Mouse (Mus musculus) adrenal gland (tissue): ENCODE measurements around the gene Plekhg1.

Experiments used
- intact Hi-C: fragments of 180-260 bp; cut with DNase I; formaldehyde crosslinking; loops from one replicate; pipeline ENCODE4 v1.15.1; 2025

Plekhg1 gene

DNA sequence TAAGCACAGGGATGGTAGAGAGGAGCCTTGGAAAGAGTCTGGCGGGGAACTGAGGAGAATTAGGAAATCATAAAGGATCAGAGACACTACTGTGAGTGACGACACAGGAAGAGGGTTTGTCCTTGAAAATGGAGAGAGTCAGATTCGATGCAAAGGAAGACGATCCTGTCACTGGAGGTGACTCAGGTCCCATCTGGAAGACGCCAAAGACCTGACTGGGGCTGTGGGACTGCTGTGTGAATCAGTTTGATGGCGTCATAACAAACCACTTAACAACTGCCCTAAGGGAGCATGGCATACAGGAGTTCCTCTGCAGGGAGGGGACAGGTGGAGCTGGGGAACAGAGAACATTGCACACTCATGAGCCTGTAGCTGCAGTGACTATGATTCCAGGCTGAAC, 202.1 kb downstream of the Plekhg1 start:
- intact Hi-C loops = loop anchor here (5.0 kb wide), 3 partner anchors 135 to 610 kb away; partner anchors contain the start of gene Plekhg1

DNA sequence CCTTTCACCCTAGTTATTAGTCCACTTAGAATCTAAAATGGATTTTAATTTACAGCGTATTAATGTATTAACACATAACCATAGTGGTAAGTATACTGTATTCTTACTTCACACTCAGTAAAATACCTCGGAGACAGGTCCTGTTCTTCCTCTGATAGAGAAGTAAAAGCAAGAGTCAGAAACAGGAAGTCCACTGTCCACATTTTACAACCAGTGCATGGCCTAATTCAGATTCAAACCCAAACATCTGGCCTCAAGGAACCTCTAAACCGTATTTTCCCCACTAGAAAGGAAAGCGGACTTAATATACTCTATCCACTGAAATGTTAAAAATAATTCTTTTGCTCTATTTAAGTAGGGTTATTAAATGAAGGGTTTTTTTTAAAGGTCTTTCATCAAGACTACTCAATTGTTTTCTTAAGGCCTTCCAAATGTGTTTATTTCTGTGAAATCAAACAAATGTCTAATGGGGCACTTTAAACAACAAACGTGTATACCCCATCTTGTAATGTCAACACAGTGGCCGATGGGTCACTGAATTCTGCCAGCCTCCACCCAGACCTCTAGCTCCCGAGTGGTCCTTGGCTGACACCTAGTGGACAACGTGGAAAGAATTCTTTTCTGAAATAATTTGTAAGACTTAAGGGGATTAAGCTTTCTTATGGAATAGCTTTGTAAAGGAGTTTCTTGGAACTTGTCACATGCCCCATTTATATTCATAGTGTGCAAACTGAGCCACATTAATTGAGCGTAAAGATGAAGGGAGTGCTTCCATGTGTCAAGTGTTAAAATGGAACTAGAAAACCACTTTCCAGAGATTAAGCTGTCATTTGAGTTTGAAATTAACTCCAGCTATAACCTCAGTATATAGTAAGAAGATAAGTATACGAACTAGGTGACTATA, 203.6 kb downstream of the Plekhg1 start:
- intact Hi-C loops = loop anchor here (2.0 to 5.0 kb wide), 5 partner anchors 136 to 611 kb away; partner anchors contain the start of gene Plekhg1

DNA sequence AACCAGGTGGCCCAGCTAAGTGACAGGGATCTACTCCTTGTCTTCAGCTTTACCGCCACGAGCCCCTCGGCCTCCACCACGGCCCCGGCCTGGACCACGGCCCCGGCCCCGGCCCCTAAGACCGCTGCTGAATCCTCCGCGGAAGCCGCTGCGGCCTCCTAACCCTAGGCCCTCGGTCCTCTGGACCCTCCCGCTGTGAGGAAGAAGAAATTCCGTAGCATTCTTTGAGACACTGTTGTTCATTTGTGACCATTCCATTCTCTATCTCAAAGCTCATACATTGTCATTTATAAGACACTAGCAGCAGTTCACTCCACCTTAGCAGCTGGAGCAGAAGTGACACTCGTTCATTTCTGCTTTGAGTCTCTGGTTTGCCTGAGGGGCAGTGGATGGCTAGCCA, 206.7 kb downstream of the Plekhg1 start:
- intact Hi-C loops = no loop called here

DNA sequence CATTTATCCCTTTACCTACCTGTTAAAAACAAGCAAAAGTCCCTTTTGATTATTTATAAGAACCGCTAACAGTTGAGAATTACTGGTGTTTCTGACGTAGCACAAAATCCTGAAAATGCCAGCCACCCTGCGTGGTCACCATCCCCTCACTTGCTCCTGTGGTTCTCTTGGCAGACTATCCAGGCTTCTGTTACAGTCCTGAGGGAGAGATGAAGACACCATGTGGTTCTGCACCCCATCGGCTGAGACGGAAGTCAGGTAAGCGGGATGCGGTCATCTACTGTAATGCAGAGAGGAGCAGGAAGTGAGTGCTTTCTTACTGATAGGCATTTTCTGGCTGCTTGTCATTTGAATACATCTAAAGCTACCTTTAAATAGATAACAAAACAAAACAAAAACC, 207.2 kb downstream of the Plekhg1 start:
- intact Hi-C loops = no loop called here

DNA sequence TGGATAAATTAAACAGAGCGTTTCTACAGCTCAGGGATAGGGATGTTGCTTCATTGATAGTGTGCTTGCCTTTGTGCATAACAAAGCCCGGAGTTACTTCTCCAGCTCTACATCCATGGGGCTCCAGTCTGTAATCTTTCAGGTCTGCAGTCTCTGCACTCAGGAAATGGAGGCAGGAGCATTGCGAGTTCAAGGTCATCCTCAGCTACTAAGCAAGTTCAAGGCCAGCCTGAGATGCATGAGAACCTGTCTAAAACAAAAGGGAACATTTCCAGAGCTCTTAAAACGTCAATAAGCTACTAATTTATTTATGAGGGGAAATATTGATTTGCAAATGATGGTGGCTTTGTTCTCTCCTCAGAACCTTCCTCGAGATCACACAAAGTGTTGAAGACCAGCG, 209.1 kb downstream of the Plekhg1 start:
- intact Hi-C loops = no loop called here

DNA sequence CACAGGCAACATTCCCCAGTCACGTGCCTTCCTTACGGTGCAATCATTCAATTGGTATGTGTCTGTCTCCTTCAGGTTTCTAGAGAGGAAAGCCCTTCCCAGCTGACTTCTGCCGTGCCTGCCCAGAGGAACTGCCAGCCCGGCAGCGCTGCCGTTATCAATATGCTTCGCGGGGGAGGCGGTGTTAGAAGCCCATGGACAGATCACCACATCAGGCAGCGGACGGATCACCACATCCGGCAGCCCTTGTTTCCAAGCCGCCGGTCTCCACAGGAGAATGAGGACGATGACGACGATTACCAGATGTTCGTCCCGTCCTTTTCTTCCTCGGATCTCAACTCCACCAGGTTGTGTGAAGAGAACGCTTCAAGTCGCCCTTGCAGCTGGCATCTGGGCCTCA, 216.3 kb downstream of the Plekhg1 start:
- intact Hi-C loops = no loop called here

DNA sequence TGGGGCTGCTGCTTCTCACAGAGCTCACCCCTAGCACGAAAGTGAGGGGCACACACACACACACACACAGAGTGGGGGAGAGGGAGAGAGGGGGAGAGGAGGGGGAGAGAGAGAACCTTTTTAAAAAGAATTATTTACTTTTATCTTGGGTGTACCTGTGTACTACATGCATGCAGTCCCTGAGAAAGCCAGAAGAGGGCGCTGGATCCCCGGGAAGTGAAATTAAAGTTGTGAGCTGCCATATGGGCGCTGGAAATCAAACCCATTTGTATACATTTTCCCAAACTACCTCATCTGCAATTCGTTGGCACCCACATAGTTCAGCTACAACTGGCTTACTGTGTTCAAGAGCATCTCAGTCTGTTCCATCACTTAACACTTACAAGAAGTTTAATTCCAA, 218.4 kb downstream of the Plekhg1 start:
- intact Hi-C loops = no loop called here

DNA sequence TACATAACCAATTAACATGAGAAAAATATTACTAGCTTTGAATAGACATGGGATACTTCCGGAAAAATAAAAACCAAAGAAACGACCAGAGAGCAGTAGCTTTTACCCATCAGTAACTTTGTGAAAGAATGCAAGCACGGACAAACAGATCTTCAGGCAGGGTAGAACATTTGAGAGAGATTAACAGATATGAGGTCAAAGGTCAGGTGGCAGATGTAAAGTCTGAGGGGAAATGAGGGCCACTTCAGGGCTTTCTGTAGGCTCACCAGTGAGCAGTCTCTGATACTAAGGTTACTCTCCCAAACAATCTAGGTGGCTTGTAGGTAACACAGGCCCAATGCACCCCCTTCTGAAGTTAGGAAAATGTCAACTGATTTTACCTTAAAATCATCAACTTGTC, 228.9 kb downstream of the Plekhg1 start:
- intact Hi-C loops = no loop called here

DNA sequence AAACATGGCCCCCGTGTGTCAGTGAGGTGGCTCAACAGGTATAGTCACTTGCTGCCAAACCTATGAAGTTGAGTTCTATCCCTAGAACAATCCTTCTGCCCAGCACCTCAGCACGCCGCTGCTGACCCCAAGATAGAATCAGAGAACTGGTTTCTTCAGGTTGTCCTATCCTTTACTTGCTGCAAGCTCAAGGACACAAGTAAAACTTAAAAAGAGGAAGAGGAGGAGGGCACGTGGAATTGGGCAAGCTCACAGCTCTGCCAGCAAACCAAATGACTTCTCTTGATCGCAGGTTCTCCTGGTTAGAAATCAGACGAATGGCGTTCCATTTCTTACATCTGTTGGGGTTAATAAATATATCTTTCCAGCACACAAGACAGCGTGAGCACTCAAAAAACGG, 232.1 kb downstream of the Plekhg1 start:
- intact Hi-C loops = no loop called here

DNA sequence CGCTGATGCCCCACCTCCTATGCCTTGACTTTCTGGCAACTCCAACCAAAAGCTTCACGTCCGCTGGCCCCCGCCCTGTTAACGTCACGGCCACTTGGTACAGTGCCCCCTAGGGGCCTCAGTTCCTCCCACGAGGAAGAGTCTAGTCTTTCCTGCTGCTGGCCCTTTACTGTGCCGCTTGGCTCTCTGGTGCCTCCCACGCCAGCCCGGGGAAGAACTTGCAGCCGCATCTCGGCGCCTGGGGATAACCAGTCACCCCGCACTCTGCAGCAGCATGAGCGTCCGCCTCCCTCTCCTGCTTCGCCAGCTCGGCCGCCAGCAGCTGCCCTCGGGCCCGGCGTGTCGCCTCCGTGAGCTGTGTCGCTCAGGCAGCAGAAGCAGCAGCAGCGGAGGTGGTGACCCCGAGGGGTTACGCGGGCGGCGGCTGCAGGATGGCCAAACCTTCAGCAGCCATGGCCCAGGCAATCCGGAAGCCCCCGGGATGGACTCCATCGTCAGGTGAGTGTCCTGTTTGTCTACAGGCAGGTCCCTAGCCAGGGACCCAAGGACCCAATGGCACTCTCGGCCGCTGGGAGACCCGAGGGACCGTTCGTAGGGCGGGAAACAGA, 232.9 kb downstream of the Plekhg1 start, which contains the start of gene Mthfd1l:
Mthfd1l (plus strand) TSS at position 138 of the 608 bp plus-strand sequence.
- intact Hi-C loops = no loop called here

DNA sequence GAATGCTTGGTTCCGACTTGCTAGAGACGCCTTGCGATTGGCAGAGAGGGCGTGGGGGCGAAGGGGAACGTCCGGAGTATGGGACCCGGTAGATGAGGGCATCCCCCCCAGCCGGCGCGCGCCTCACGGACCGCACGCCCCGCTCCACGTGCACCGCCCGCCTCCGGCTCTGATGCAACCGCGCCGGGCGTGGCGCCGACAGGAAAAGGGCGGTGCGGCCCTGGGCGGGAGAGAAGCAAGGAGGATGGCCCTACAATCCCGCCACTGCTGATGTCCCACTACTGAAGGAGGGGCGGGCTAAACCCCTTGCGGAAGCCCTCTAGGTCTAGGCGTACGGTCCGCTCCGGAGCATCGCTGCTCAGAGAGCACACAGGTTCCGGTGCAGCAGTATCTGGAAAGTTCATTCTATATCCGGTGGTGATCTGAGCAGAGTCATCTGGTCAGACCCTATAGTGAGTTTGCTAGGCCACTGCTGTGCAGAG, 233.5 kb downstream of the Plekhg1 start:
- intact Hi-C loops = no loop called here

DNA sequence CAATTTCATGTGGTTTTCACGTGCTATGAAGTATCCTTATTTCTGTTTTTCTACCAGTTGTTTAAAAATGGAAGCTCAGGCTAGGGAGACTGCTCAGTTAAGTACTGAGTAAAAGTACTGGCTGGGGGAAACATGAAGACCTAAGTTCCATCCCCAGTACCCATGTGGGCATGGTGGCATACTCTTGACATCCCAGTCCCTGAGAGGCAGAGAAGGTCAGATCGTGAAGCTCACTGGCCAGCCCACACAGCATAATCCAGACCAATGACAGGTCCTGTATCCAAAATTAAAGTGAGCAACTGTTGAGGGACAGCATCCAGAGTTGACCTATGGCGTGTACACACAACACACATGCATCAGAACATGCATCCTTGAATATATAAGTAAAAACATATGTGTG, 234.2 kb downstream of the Plekhg1 start:
- intact Hi-C loops = no loop called here

DNA sequence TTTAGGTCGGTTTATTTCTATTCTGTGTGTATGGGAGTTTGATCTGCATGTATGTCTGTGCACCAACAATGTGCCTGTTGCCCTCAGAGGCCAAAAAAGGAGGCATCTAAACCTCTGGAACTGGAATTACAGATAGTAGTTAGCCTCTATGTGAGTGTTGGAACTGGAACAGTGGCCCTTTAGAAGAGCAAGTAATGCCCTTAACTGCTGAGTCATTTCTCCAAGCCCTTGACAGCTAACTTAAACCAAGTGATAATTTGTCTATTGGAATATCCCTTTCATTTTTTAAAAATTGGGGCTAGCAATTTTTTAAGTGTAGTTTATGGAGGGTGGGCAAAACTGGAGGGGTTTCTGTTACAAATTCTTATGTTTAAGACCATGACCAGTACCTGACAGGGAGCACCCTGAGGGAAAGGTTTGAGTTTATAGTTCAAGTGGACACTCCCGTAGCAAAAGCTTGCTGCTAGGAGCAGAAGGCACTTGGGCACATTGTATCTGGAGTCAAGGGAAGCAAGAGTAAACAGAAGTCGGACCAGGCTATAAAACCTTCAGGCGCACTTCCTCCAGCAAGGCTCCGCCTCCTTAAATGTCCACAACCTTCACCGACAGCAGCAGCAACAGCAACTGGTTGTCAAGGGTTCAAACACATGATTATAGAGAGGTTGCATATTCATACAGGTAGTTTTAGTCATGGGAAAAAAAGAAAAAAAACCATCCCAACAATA, 235.9 kb downstream of the Plekhg1 start:
- intact Hi-C loops = no loop called here

DNA sequence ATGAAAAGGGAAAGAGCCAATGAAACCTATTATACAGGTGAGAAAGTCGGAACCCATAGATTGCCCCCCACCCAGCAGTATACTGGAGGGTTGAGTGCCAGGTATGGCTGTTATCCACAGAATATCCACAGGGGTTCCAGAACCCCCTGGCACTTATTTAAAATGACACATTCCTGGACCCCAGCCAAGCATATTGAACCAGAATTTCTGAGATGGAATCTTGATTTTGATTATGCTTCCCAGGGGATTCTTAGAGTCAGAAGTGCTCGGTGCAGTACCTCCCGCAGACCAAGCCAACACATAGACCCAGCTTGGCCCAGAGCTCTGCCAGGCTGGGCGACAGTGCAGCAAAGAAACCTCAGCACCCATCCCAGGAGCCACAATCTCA, 236.5 kb downstream of the Plekhg1 start:
- intact Hi-C loops = no loop called here

DNA sequence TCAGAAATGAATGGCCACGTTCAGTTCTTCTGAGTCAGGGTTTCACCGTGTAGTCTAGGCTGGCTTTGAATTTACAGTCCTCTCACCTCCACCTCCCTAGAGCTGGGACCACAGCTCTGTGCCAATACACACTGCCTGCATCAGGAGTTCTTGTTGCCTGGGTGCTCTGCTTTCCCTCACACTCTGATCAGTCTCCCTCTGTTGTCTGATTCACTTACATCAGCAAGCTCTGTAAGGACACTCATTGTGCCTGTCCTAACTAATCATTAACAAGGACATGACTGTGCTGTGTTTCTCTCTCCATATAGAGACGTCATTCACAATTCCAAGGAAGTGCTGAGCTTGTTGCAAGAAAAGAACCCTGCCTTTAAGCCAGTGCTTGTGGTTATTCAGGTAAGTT, 238.2 kb downstream of the Plekhg1 start:
- intact Hi-C loops = no loop called here

DNA sequence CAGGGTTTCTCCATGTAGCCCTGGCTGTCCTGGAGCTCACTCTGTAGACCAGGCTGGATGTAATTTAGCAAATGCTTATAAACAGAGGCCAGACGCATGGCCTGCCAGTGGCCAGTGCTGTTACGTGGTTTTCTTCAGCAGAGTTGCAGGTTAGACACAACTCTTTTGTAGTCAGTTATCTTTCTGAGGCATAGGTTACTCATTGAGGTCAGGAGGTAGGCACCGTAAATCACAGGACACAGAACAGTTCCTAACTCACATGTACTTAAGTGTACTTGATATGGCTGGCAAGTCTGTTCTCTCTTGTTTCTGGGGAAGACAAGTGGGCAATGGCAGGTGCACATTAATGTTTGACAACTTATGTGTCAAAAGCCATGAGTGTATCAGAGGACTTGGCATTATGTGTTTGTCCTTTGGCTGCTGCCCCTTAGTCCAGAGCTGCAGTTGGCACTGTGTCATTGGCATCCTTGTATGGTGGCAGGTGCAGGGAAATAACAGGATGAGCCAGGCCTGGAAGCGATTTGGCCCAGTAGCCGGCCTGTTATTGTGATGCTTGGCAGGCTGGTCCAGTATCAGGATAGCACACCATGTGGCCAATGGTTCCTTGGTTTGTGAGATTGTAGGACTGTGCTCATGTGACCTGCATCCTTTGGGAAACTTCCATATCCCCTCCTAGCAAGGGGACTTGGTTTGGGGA, 238.8 kb downstream of the Plekhg1 start:
- intact Hi-C loops = no loop called here

DNA sequence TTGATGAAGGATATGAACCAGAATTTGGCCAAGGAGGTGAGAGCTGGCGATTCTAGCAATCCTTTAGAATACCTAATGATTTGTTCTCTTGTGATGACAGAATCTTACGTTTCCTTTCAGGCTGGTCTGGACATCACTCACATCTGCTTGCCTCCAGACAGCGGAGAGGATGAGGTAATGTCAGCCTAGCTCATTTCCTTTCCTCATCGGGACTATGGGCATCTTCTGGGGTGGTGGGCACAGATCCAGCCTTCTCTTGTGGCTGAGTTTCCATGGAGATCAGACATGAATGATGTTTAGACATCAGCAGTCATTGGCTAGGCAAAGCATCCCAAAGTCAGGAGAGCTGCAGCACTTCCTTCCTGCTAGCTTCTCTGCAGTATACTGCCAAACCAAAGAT, 240.1 kb downstream of the Plekhg1 start:
- intact Hi-C loops = no loop called here

DNA sequence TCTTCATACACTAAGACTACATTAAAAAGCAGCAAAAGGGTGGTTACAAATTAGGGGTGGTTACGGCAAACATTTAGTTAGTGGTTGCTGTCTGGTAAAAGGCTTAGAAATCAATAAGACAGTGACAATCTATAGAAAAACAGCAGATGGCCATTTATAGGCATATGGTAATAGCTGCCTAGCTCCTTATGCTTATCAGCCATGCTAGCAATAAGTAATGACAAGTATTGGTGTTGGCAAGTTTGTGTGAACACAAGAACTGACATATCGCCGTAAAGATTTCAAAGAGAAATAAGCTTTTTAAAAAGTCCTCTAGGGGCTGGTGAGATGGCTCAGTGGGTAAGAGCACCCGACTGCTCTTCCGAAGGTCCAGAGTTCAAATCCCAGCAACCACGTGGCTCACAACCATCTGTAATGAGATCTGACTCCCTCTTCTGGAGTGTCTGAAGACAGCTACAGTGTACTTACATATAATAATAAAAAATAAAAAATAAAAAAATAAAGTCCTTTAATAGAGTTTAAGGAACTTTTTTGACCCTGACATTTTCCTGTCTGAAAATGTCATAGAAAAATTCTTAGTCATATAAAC, 250.2 kb downstream of the Plekhg1 start:
- intact Hi-C loops = no loop called here

DNA sequence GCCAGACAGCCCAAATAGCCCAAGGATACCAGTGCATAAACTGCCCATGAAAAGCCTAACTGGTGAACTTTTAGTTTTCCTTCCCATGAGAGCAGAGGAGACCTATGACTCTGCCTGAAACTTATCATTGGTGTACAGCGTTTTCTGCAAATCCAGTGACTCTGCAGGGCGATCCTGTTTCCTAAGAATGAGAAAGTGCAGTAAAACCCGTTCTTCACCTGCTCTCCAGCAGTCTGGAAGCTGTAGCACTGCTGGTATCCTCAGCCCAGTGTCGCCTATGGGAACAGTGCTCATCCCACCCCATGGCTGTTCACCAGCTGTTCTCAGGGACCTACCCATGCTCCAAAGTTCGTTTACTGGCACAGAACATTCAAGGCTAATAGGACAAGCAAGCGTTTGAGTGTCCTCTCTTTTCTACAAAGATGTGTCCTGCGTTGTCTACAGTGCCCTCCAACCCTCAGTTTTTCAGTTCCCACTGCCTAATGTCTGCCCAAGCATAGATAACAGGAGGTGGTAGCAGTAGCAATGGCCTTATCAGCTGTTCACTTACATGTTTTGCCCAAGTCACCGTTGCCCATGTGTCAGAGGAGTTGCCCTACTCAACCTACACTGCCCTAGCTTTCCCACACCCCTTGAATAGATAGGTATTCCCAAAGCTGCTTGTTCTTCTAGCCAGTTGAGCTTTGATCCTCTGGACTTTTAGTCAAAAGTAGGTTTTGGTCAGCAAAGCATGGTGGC, 253.4 kb downstream of the Plekhg1 start:
- intact Hi-C loops = no loop called here

DNA sequence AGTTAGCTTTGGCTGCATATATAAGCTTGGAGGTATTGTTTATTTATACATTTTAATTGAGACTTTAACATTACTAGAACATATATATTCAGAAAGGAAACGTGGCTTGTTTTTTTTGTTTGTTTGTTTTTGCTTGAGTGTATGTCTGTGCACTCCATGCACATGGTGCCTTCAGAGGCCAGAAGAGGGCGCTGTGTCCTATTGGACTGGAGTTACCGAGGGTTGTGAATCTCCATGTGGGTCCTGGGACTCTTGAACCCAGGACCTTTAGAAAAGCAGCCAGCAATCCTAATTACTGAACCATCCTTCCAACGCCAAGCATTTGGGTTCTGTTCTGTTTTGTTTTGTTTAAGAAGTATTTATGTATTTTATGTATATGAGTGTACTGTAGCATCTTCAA, 255.1 kb downstream of the Plekhg1 start:
- intact Hi-C loops = loop anchor here (5.0 kb wide), 1 partner anchor 342 kb away; no protein-coding TSS in a partner anchor
